22 mouse cellular contexts compared by ENCODE assay signal in the genomic region with DNA sequence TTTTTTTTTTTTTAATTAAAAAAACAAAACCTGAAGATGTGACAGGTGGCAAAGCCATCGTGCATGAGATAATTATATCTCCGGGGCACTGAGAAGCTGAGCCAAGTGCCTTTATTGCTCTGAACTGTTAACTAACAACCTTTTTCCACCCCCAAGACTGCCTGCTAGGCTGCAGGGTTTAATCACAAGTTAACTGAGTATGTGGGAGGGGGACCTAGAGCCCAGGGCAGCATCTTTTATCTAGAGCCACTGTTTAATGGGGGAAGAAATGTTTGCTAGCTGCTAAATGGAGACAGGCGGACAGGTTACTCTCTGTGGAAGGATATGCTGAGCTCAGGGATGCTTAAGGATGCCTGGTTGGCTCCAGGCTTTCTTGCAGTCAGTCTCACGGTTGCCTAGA.
DNase-seq lines count a peak whose midpoint lies in the region; ATAC-seq lines count a peak whose summit lies in the region.
"Had no signal": no experiment of that assay in that cellular context is flagged by ENCODE, and none has a peak within 500 bp of the region (broad histone marks: within the 10 kb centered on the region; RNA-seq: fewer than 3 reads in every experiment).

No protein-coding gene starts in this region.

- no peak overlapping the region for H3K9ac ChIP-seq in hindbrain, embryonic 16.5 days (ENCODE audit: low read depth, low read length)
- H3K9ac ChIP-seq in hindbrain, embryonic 14.5 days = no peak overlapping the region
- H3K9ac ChIP-seq in kidney, embryonic 14.5 days (ENCODE audit: low read depth, low read length) = no peak overlapping the region
- H3K9ac ChIP-seq: embryonic facial prominence, embryonic 15.5 days; heart, embryonic 15.5 days; limb, embryonic 13.5 days; liver, embryonic 12.5 days; midbrain, embryonic 12.5 days had no signal

- H3K4me1 ChIP-seq in hindbrain, embryonic 16.5 days (ENCODE audit: control insufficient read depth, insufficient read depth, low read depth, low read length) = peaks cover 6% of the 10 kb centered on the region; the same call in 1 of the 2 replicates
- 0 out of 2 replicates have a peak, but pooled peaks cover 6% of the 10 kb centered on the region for H3K4me1 ChIP-seq in hindbrain, embryonic 14.5 days (replicated peaks; ENCODE audit: control insufficient read depth, insufficient read depth, low read length)
- H3K4me1 ChIP-seq in kidney, embryonic 14.5 days (ENCODE audit: control insufficient read depth, insufficient read depth, low read length) = no peaks in the 10 kb centered on the region
- H3K4me1 ChIP-seq: embryonic facial prominence, embryonic 15.5 days; liver, embryonic 12.5 days; midbrain, embryonic 12.5 days had no signal

- DNase-seq in cerebellum, adult 8-10 months = no peak
- no peak for DNase-seq in hindbrain, embryonic 14.5 days (ENCODE audit: low spot score)
- DNase-seq in brain, adult 2 months (ENCODE audit: low read depth, low spot score) = peak; percentile 86
- peak; percentile 50 to 63 for DNase-seq in cerebellum, postnatal 14 days
- no peak for DNase-seq in embryo, embryonic 10 days (ENCODE audit: low spot score)
- DNase-seq: adrenal gland, postnatal 10 days; heart, postnatal 36 days; kidney, adult 11 months; kidney, postnatal 4 days; lung, adult 18-20 months; lung, postnatal 10 days; right cerebral cortex, postnatal 14 days; thymus, postnatal 25 days had no signal

- H3K27me3 ChIP-seq in hindbrain, embryonic 16.5 days (replicated peaks; ENCODE audit: control insufficient read depth, insufficient read depth, low read length) = no peaks in the 10 kb centered on the region
- no peaks in the 10 kb centered on the region for H3K27me3 ChIP-seq in hindbrain, embryonic 14.5 days (ENCODE audit: control insufficient read depth, insufficient read depth, low read length)
- H3K27me3 ChIP-seq in kidney, embryonic 14.5 days (ENCODE audit: control insufficient read depth, insufficient read depth, low read length) = no peaks in the 10 kb centered on the region
- H3K27me3 ChIP-seq: embryonic facial prominence, embryonic 15.5 days; heart, embryonic 15.5 days; limb, embryonic 13.5 days; midbrain, embryonic 12.5 days had no signal

- H3K27ac ChIP-seq in hindbrain, embryonic 16.5 days (ENCODE audit: low read depth, low read length) = no peak overlapping the region
- no peak overlapping the region for H3K27ac ChIP-seq in hindbrain, embryonic 14.5 days
- H3K27ac ChIP-seq in kidney, embryonic 14.5 days (ENCODE audit: low read depth, low read length) = no peak overlapping the region
- H3K27ac ChIP-seq: embryonic facial prominence, embryonic 15.5 days; heart, embryonic 15.5 days; limb, embryonic 13.5 days; liver, embryonic 12.5 days; midbrain, embryonic 12.5 days had no signal

- H3K4me3 ChIP-seq in hindbrain, embryonic 16.5 days (ENCODE audit: low read length) = no peak overlapping the region
- H3K4me3 ChIP-seq in hindbrain, embryonic 14.5 days (replicated peaks; ENCODE audit: low read length) = no peak overlapping the region
- H3K4me3 ChIP-seq in kidney, embryonic 14.5 days (ENCODE audit: low read length) = no peak overlapping the region
- H3K4me3 ChIP-seq: embryonic facial prominence, embryonic 15.5 days; heart, embryonic 15.5 days; limb, embryonic 13.5 days; liver, embryonic 12.5 days; midbrain, embryonic 12.5 days had no signal

- no peaks in the 10 kb centered on the region for H3K9me3 ChIP-seq in hindbrain, embryonic 16.5 days (ENCODE audit: control insufficient read depth, low read length)
- H3K9me3 ChIP-seq in hindbrain, embryonic 14.5 days (ENCODE audit: control insufficient read depth, low read length) = no peaks in the 10 kb centered on the region
- H3K9me3 ChIP-seq in kidney, embryonic 14.5 days (ENCODE audit: control insufficient read depth, low read length) = no peaks in the 10 kb centered on the region
- H3K9me3 ChIP-seq: embryonic facial prominence, embryonic 15.5 days; heart, embryonic 15.5 days; limb, embryonic 13.5 days; liver, embryonic 12.5 days; midbrain, embryonic 12.5 days had no signal

- WGBS in hindbrain, embryonic 16.5 days = 42% methylated on average over 4 of the region's 4 CpGs
- WGBS in hindbrain, embryonic 14.5 days = 57% methylated on average over 4 of the region's 4 CpGs
- WGBS in kidney, embryonic 14.5 days = 39% methylated on average over 4 of the region's 4 CpGs

- peak; percentile 28 for ATAC-seq in cerebellum, adult (ENCODE audit: insufficient number of reproducible peaks, low FRiP score, low TSS enrichment)
- peak; percentile 68; the same call in 1 of the 2 replicates for ATAC-seq in hindbrain, embryonic 16.5 days
- ATAC-seq in hindbrain, embryonic 14.5 days (ENCODE audit: low FRiP score) = no peak
- ATAC-seq in kidney, embryonic 14.5 days (ENCODE audit: low FRiP score, low TSS enrichment) = no peak
- ATAC-seq: activated CD4-positive, CD25-positive, alpha-beta regulatory T cell, adult 4 months; liver, embryonic 12.5 days had no signal

- no peak overlapping the region for H3K4me2 ChIP-seq in hindbrain, embryonic 16.5 days (ENCODE audit: low read length)
- no peak overlapping the region for H3K4me2 ChIP-seq in hindbrain, embryonic 14.5 days (replicated peaks)
- no peak overlapping the region for H3K4me2 ChIP-seq in kidney, embryonic 14.5 days (replicated peaks; ENCODE audit: low read depth, low read length)
- H3K4me2 ChIP-seq: embryonic facial prominence, embryonic 15.5 days; heart, embryonic 15.5 days; limb, embryonic 13.5 days; liver, embryonic 12.5 days; midbrain, embryonic 12.5 days had no signal

- no peaks in the 10 kb centered on the region; the same call in none of the 2 replicates for H3K36me3 ChIP-seq in hindbrain, embryonic 16.5 days (ENCODE audit: control insufficient read depth, insufficient read depth, low read length)
- H3K36me3 ChIP-seq in hindbrain, embryonic 14.5 days (replicated peaks; ENCODE audit: control insufficient read depth, insufficient read depth) = 0 out of 2 replicates have a peak, but pooled peaks cover 9% of the 10 kb centered on the region
- H3K36me3 ChIP-seq in kidney, embryonic 14.5 days (ENCODE audit: control insufficient read depth, insufficient read depth, low read length) = no peaks in the 10 kb centered on the region
- H3K36me3 ChIP-seq: embryonic facial prominence, embryonic 15.5 days; liver, embryonic 12.5 days; midbrain, embryonic 12.5 days had no signal

Comparison
In these comparisons a context has a peak if more than half of its experiments do, and no peak if none do; other contexts are left out.
1. ATAC-seq: peak in cerebellum, adult (single experiment) and hindbrain, embryonic 16.5 days (single experiment); none in hindbrain, embryonic 14.5 days (single experiment) and kidney, embryonic 14.5 days (single experiment).
2. DNase-seq: peak in brain, adult 2 months (single experiment) and cerebellum, postnatal 14 days (2 of 2); none in cerebellum, adult 8-10 months (single experiment), hindbrain, embryonic 14.5 days (single experiment) and embryo, embryonic 10 days (single experiment).